Mouse (Mus musculus) neural tube, embryonic 11.5 days (tissue): ENCODE data around the gene Morc2b. TPM values are rescaled to one million over a fixed set of nuclear protein-coding genes. Genes with fewer than 3 reads are reported as not detected.

ENCODE experiments used
- ATAC-seq: fragments of 200-750 bp; cut with Nextera tagmentation; 2 replicates; pipeline ENCODE4 v1.8.0; 2017; ENCODE audit warnings: moderate number of reproducible peaks, mild to moderate bottlenecking, moderate TSS enrichment, moderate library complexity; ENCODE audit not compliant: insufficient read depth, low FRiP score, low TSS enrichment
- DNase-seq: peaks from one replicate; pipeline ENCODE4 v3.0.0-alpha.2; 2015; ENCODE audit warnings: low spot score
- H3K27ac ChIP-seq: fragments of 300-500 bp; sonication (generic); 2 replicates; pipeline ENCODE4 v1.5.1; 2014; ENCODE audit warnings: low read depth, mild to moderate bottlenecking, low read length
- H3K27me3 ChIP-seq: fragments of 300-500 bp; sonication (generic); 2 replicates; pipeline ENCODE4 v1.6.1; 2014; ENCODE audit warnings: mild to moderate bottlenecking, low read length, mixed read lengths; ENCODE audit not compliant: control insufficient read depth, insufficient read depth
- H3K36me3 ChIP-seq: fragments of 300-500 bp; sonication (generic); 2 replicates; pipeline ENCODE4 v1.6.1; 2014; ENCODE audit warnings: mild to moderate bottlenecking, low read length, moderate library complexity, mixed read lengths; ENCODE audit not compliant: control insufficient read depth, insufficient read depth
- H3K4me1 ChIP-seq: fragments of 300-500 bp; sonication (generic); 2 replicates; pipeline ENCODE4 v1.6.1; 2014; ENCODE audit warnings: low read length, mixed read lengths; ENCODE audit not compliant: control insufficient read depth, insufficient read depth
- H3K4me2 ChIP-seq: fragments of 300-500 bp; sonication (generic); 2 replicates; pipeline ENCODE4 v1.6.1; 2014; ENCODE audit warnings: low read depth, mild to moderate bottlenecking, moderate library complexity
- H3K4me3 ChIP-seq: fragments of 300-500 bp; sonication (generic); 2 replicates; pipeline ENCODE4 v1.5.1; 2014; ENCODE audit warnings: low read depth, low read length
- H3K9ac ChIP-seq: fragments of 300-500 bp; sonication (generic); 2 replicates; pipeline ENCODE4 v1.6.1; 2014; ENCODE audit warnings: mild to moderate bottlenecking, low read length
- H3K9me3 ChIP-seq: fragments of 300-500 bp; sonication (generic); 2 replicates; pipeline ENCODE4 v1.6.1; 2016; ENCODE audit warnings: low read length; ENCODE audit not compliant: control insufficient read depth
- WGBS: fragments of 180-500 bp; shearing (Covaris S2); extraction: QIAGEN DNeasy Blood & Tissue Kit; methylation state at CpG from one replicate; pipeline ENCODE4 v1.1.7; 2014; 5-methylcytosine and 5-hydroxymethylcytosine counted together
- polyA plus RNA-seq: library from polyadenylated mRNA; unstranded; fragments of >200 nt; fragmentation: Nextera tagmentation; extraction: Ambion mirVana; gene quantifications from 2 replicates; pipeline ENCODE4 v1.2.1, GENCODE M21; 2014

Gene Morc2b
- polyA plus RNA-seq, 1 experiment from 2014 or later = 0.12 TPM

GRCm38 (mm10) chr17:33067958-33068357 is 71.5 kb downstream of the Morc2b start, which contains the start of gene 4921501E09Rik:
4921501E09Rik (minus strand) TSS chr17:33068058.
- DNase-seq (no peak), ATAC-seq (no peak)
- no peaks in the 10 kb centered on the region for H3K36me3 ChIP-seq
- H3K4me3 ChIP-seq = no peak within 1 kb of the TSS
- no peak within 1 kb of the TSS for H3K27ac ChIP-seq
- WGBS = 68% methylated on average over 1 of the region's 1 CpGs
- no peaks in the 10 kb centered on the region for H3K27me3 ChIP-seq
- no peaks in the 10 kb centered on the region for H3K4me1 ChIP-seq
- no peak within 1 kb of the TSS for H3K9ac ChIP-seq
- H3K9me3 ChIP-seq = no peaks in the 10 kb centered on the region
- no peak within 1 kb of the TSS for H3K4me2 ChIP-seq

Other genes starting within 250 kb of the Morc2b start
- gene Zfp870, start 248.0 kb downstream of the Morc2b start, polyA plus RNA-seq = 9.0 and 9.8 TPM in 2 replicates
- gene Cyp4f14, start 222.3 kb downstream of the Morc2b start, polyA plus RNA-seq = not detected in 2 replicates
- 2.6 and 3.0 TPM in 2 replicates for gene Cyp4f13, start 192.3 kb downstream of the Morc2b start, polyA plus RNA-seq
- 13.1 and 13.7 TPM in 2 replicates for gene Zfp472, start 173.9 kb downstream of the Morc2b start, polyA plus RNA-seq
- 16.8 and 18.6 TPM in 2 replicates for gene Zfp952, start 146.6 kb downstream of the Morc2b start, polyA plus RNA-seq
- gene Zfp763, start 106.3 kb downstream of the Morc2b start, polyA plus RNA-seq = 22.9 and 25.9 TPM in 2 replicates
- gene 4921501E09Rik, start 71.6 kb downstream of the Morc2b start, polyA plus RNA-seq = not detected in 2 replicates
- 10.7 and 11.9 TPM in 2 replicates for gene Zfp563, start 50.4 kb downstream of the Morc2b start, polyA plus RNA-seq
- 0.05 TPM in 1 of 2 replicates, not detected in the other for gene Olfr55, start 28.8 kb upstream of the Morc2b start, polyA plus RNA-seq
- not detected in 2 replicates for gene Olfr239, start 51.6 kb upstream of the Morc2b start, polyA plus RNA-seq
- not detected in 2 replicates for gene Olfr1564, start 82.0 kb upstream of the Morc2b start, polyA plus RNA-seq
- gene Zfp955a, start 115.5 kb upstream of the Morc2b start, polyA plus RNA-seq = 20.6 and 22.8 TPM in 2 replicates
- 0.07 TPM in 1 of 2 replicates, not detected in the other for gene Olfr63, start 125.0 kb upstream of the Morc2b start, polyA plus RNA-seq
- 9.5 and 10.3 TPM in 2 replicates for gene Zfp955b, start 149.9 kb upstream of the Morc2b start, polyA plus RNA-seq
- gene Zfp81, start 219.2 kb upstream of the Morc2b start, polyA plus RNA-seq = 17.9 and 18.9 TPM in 2 replicates